Mouse (Mus musculus): ENCODE measurements around the gene Gpc3.
"Not testable (repeated sequence)": the region's sequence is repeated elsewhere in the genome, so short reads cannot be mapped to it uniquely, and the experiment has no call there.

Gene Gpc3

DNA sequence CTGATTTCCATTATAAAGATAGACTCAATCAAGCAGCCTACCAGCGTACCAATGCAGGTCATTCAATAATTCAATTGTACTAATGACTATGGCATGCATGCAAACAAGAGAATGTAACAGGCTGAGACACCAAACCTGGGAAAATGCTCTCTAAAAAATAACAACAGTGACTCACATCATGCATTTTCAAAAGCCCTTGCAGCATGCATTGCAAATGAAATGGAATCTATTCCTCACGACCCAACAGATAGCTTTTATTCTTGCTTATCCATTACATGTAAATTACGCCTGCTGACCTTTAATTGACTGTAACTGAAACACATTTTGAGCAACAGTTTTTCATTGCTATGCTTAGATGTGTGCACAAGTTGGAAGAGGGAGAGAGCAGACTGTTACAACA is 200.8 kb downstream of the Gpc3 start:
- DNase-seq (ENCODE audit: low read depth, low spot score) = no peak

DNA sequence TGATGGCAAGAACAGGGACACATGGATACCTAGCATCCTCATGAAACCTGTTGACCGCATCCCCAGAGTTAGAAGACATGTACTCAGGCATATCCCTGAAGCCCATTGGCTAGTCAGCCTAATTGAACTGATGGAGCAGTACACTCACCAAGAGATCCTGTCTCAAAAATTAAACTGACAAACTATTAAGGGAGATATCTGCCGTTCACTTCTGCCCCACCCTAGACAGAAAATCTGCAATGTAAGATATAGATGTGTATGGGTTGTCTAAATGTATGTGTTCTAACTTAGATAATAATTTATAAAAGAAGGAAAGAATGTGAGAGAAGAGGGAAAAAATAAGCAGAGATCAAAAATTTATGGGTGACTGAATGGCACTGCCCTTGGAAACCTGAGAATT is 212.6 kb downstream of the Gpc3 start:
- no peak for DNase-seq (ENCODE audit: low read depth, low spot score)

DNA sequence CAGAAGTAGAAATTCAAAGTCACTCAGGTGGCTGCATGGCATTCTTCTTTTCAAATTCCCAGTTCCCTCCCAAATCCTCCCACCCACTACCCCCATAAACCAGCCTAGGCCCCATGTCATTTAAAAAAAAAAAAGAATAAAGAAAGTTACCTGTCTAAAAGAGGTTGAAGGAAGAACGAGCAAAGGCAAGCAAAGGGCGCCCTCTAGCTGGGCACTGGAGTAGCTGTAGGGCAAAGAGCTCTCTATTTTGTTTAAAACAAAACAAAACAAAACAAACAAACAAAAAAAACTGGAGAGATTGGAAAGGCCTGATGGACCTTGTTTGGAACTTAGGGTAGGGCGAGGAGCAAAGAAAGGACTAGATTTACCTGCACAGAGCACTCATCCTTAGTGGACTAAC is 238.6 kb downstream of the Gpc3 start:
- DNase-seq (ENCODE audit: low read depth, low spot score) = no peak

DNA sequence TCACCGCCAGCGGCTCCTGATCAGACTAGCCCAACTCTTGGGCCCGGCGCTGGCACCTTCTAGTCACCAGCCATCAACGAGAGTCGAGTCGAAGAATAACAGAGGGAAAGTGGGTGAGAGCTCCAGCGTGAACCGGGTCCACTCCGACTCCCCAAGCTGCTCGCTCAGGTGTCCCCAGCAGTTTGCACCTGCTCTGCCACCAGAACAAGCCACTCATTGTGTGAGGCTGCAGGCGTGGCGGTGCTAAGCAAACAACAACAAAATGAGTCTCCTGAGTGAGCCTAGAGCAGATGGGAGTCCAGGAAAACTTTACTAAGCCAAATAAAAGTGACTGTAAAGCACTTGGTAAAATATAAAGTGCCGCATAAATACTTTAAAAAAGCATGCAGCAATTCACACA is 239.5 kb downstream of the Gpc3 start:
- no peak for DNase-seq (ENCODE audit: low read depth, low spot score)

DNA sequence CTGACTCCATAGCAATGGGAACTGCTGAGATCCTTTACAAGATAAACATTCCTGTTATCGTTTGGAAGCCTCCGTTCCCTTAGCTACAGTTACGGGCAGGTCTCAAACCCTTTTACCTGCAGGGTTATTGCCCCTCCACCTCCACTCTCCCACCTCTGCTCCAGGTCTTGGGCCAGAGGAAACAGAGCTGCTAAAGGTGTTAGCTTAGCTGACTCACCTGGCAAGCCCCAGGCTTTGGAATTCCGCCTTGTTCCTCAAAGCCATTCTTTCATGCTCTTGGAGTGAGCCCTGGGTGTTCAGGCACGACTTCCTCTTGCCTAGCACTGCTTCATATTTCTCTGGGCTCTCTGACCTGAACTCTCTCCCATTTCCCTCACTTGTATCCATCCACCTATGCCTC is 241.3 kb downstream of the Gpc3 start:
- DNase-seq (ENCODE audit: low read depth, low spot score) = no peak

DNA sequence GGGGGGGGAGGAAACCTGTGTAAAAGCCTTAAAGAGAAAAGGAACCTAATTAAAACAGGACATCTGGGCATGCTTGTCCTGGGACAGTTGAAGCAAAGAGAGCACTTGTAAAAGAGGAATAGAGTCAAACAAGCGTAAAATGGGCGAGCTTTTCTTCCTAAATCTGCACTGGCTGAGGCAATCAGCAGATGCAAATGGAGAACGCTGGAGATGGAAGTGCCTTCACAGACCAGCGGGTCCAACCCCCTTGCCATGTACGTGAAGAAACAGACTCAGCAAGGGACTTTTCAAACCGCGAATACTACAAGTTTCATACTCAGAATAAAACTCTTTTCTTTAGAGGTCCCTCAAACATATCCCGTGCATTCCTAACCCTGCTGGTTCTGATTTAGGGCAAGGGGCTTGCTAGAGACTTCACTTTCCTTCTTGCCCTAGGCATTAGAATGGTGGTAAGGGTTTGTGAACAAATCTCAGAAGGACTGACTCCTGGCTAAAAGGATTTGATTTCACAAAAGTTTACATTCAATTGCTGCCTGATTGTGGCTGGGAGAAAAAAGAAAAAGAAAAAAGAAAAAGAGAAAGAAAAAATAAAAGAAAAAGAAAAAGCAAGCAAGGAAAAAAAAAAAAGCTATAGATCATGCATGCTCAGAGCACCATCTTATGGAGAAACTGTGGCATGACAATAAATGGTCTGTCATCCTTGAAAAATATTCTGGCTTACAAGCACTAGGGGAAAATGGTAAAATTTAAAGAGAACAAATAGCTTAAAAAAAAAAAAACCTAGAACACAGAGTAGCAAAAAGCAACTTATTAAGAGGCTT is 243.6 kb downstream of the Gpc3 start:
- no peak for DNase-seq (ENCODE audit: low read depth, low spot score)

DNA sequence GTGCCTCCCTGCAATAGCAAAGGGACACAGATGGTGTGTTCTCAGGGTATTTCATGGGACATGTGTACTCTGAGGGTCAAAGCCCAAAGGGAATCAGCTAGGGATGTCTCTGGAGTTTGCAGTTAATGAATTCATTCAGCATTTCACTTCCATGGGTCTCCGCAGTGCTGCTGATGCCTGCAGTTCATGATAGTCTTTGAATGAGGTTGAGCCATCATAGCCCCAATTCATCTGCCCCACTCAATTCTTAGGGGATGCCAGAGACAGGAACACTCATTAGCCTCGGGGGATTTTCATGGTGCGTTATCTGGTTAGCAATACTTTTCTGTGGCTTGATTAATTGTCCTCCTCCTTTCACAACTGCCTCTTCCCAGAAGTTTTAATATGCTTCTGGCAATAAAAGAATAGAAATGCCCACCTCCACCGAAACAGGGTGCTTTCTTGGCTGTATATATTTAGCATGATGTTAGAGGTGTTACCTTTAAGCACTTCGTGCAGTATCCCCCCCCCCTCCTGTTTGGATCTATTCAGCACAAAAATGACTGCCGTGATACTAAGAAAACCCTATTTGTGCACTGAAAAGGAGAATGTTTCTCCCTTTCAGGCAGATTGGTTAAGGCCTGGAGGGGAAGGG is 244.3 kb downstream of the Gpc3 start:
- no peak for DNase-seq (ENCODE audit: low read depth, low spot score)

DNA sequence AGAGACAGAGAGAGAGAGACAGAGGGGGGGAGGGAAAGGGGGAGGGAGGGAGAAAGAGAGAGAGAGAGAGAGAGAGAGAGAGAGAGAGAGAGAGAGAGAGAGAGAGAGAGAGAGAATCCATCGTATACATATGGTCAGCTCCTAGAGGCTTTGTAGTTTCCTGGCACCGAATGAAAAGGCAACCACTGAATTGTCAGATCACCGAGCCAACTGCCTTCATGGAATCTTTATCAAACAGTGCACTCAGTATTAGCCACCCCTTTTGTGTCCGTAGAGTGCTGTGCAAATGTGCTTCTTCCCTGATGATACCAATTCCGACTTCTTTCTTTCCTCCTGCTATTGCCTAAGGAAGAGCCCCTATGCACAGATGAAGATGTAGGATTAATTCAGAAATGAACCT is 246.9 kb downstream of the Gpc3 start:
- no peak for DNase-seq (ENCODE audit: low read depth, low spot score)

DNA sequence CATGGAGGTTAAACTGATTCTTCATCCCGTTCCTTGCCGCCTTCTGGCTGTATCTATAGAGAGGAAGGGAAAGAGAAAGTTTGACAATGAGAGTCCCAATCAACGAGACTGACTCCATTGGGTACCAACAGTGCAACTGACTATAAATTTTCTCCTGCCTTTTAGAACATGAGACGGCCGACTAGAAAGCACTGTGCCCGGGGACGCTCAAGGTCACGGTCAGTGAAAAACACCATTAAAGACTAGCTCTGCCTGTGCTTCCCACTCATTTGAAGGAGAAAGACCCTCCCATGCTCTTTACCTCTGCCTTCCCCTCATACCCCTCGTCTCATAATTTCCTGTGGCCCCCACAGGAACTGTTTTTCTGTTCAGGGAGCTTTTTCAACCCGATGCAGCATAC is 248.0 kb downstream of the Gpc3 start:
- no peak for DNase-seq (ENCODE audit: low read depth, low spot score)

DNA sequence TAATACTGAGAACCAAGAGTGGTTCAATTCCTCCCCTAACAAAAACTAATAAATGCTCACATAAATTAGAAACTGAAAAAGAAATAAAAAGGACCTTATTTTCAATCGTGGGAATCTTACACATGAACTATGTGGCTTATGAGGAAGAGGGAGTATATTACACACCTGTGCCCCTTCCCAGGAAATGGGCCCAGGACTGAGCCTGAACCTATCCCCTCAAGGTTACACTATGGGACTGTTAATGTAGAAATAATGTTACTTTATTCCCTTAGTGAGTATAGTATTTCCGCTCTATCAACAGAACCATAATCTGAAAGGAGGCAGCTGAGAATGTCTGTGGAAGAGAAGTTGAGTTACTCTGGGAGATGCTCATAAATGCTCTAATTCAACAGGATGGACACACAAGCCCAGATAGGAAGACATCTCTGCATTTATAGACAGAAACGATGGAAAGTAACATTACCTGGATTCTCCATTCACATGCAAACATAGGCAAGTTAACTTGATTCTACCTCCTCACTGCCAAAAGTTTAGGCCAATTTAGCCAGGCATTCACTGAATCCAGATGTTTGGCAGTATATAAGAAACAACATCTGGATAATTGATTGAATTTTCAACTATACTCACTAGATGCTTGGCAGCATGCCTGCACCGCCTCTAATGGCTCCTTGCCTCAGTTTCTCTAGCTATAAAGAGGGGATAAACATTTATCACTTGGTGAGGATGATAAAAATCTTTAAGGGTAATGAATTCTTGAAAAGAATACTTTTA is 251.3 kb downstream of the Gpc3 start:
- DNase-seq (ENCODE audit: low read depth, low spot score) = no peak

DNA sequence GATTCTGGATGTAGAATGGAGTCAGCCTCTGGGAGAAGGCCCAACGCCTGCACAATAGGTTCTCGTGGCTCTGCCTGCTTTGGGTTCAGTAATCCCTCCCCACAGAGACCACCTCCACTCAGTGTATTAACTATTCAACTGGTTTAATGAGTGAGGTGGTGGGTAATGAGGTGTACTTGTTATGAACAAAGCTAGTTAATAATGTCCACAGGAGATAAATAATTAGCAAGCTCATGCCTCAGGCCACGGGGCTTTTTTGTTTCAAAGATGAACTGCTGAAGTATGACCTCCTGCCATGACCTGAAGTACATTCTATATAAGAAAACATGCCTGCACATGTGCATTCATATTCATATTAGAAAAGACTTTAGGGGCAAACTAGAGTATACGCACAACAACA is 260.8 kb downstream of the Gpc3 start:
- no peak for DNase-seq (ENCODE audit: low read depth, low spot score)

DNA sequence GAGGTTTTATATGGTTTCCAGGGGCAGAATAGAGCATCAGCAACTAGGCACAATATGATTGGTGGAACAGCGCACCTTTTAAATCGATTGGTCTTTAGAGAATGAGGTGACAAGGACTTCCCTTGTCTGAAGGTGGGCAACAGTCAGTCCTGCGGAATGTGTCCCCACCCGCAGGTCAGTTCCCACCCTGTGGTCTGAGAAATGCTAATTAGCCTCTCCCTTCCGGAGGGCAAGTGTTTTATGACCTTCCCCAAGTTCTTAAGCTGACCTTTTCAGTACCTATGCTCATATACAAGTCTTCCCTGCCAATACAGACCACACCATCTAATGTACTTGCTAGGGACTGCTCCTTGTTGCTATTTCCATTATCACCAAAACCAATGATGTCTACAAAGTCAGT is 263.1 kb downstream of the Gpc3 start:
- DNase-seq (ENCODE audit: low read depth, low spot score) = not testable (repeated sequence)

DNA sequence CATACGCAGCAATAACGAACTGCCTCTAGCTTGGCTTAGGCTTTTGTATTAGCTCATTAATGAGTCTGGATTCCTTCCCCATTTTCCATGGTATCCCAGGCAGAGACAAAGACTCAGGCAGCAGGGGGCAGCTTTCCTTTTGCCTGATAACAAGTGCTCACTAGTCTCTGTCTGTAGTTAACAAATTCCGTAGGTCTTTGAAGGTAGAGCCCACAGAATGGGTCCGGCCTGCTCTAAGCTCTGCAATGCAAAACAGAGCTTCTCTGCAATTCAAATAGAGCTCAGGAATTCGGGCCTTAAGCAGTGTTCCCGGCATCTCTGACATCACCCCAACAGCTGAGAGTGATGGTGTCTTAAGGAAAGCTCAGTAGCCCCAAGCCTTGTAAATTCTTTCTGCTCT is 265.0 kb downstream of the Gpc3 start:
- no peak for DNase-seq (ENCODE audit: low read depth, low spot score)

DNA sequence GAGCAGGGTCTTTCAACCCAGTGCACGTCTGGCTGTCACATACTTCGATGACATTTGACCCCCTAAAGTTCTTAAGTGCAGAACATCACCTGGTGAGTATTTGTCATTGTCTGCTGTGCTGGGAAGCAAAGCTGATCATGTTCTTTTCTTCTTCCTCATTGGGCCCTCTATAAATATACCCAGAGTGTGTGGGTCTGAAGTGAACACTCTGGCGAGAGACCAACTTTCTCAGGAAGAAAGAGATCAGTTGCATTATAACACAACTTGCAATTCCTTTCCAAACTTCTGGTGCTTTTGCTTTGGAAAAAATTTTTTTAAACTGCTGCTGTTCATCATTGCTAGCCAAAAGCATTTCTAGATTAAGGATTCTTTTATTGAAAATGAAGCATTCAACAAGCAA is 269.7 kb downstream of the Gpc3 start:
- no peak for DNase-seq (ENCODE audit: low read depth, low spot score)

DNA sequence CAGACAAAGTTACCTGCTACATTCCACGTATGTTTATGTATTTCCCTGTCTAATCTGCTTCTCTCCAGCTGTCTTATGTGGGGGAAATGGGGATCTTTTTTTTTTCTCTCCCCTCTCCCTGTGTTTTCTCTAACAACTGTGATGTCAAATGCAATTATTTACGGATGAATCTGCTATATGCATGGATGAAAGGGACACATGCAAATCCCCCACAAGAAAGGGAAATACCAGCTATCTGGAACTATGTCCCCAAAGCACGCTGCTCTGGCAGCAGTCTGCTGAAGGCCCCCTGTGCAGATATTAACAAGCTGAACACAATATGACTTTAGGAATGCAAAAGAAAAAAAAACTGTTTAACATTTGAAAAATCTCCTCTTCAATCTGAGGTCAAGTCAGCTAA is 273.5 kb downstream of the Gpc3 start:
- DNase-seq (ENCODE audit: low read depth, low spot score) = no peak

DNA sequence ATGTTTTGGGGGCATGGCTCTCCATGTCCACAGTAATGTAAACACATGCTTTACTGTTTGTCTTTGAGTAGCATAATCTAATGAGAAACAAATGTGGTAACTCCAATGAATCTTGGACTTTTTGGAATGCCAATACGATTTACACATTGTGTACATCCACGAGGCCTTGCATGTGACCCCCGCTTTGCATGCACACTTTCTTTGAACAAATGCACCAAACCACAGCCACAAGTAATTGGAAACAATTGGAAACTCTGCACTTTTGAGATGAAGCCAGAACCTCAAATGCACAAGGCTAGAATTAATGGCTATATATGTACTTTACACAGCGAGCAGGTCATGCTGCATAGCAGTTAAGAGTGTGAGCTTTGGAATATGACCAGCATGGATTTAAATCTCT is 292.0 kb downstream of the Gpc3 start:
- DNase-seq (ENCODE audit: low read depth, low spot score) = no peak

DNA sequence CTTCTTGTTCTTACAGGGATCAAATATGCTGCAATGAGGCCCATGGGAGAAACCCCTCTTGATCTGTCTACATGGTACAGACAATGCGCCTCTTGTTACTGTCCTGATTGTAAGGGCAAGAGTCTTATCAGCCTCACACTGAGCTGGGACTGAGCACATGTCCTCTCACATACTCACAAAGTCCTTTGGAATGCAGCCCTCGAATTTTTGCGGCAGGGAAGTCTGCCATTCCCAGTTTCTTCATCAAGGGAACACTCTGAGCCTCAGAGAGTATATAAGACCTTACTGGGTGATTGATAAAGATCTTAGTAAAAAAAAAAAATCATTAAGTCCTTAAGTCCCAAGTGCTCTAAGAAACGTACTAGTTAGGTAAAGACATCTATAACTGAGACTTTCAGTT is 293.1 kb downstream of the Gpc3 start:
- DNase-seq (ENCODE audit: low read depth, low spot score) = no peak

DNA sequence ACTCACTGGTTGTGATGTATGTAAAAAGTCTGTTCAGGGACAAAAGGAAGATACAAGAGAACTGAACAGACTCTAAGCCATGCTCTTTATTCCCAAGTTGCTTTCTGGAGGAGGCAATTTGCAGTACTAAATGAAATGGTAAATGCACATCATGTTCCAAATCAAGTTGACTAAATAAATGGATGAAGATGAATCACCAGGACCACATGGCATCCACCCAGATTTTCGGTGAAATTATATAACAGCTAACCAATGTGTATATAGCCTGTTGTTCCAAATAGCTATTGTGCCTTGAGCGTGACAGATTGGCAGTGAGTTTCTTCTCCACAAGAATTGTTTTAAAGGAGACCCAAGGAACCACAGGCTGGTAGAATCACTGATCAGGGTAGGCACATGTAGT is 302.8 kb downstream of the Gpc3 start:
- DNase-seq (ENCODE audit: low read depth, low spot score) = no peak

DNA sequence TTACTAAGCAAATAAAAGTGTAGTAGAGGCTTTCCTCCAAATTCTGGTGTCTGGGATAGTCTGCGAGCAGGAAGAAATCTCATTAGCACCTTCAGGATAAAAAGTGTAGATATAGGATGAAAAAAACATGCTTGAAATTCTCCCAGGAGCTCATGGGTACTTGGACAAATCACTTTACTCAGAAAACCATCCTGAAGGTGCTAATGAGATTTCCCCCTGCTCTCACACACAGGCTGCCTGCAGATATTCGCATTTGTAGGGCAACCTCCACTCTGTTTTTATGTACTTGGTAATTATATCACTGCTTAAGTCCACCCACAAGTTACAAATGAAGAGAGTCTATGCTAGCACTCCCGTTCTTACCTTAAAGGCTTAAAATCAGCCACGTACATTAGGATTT is 308.5 kb downstream of the Gpc3 start:
- no peak for DNase-seq (ENCODE audit: low read depth, low spot score)

DNA sequence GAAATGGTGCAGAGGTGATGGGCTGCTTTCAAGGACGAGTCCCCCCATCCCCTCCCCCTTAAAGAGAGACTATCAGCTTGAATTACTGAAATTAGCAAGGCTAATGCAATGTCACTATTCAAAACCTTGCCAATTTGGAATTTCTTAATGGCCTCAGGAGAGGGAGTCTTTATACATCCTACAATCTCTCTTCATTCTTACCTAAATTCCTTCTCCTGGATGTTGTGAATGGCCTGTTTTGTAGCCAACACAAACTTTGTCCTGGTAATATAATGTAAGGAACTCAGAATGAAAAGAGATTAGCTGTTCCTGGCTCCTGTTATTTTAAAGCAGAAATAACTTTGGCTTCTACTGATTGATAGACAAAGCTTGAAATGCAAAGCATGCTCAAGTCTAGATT is 325.0 kb downstream of the Gpc3 start:
- DNase-seq (ENCODE audit: low read depth, low spot score) = no peak

DNA sequence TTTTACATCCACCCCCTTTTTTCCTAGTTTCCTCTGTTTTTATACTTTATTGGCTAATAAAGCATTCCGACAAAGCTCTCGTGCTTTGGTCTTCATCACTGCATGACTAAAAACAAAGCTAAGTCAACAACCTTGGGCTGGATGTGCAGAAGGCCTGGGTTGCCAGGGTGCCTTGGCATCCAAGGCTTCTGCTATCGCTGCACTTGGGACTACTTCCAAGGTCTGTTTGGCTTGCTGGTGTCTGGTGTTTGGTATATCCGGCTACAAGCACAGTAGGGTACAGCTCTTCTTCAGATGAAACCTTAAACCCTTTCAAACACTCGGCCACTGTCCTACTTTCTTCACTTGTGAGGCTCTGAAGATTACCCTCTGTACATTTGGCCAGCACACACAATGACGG is 325.8 kb downstream of the Gpc3 start:
- DNase-seq (ENCODE audit: low read depth, low spot score) = no peak

DNA sequence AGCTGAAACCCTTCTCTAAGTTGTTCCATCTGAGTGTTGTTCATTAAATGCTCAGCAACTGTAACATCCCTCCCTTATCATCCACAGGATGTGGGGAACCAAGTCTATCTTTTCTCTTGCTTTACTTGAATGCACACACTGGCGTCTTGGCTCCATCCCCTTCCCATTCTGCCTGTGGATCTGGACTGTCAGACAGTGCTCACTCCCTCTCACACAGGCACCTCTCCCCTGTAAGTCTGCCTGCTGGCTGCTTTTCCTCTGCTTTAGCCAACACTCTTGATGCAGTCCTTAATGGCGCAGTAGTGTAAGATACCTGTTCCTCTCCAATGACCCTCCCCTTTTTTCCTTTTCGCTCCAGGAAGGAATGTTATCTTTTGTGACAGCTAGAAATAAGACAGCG is 331.7 kb downstream of the Gpc3 start:
- no peak for DNase-seq (ENCODE audit: low read depth, low spot score)
